Mouse (Mus musculus) E14TG2a.4 (cell line): ENCODE measurements around the gene Olfr229.
"Not testable (repeated sequence)": the region's sequence is repeated elsewhere in the genome, so short reads cannot be mapped to it uniquely, and the experiment has no call there.

ENCODE experiments used
- CTCF ChIP-seq: conservative IDR thresholded peaks from 2 replicates; pipeline ENCODE4 v1.5.1; 2014; ENCODE audit warnings: low read length
- NANOG ChIP-seq: IDR thresholded peaks from 2 replicates; pipeline ENCODE4 v1.6.1; 2014; ENCODE audit warnings: borderline replicate concordance, low read length, mixed read lengths
- POU5F1 ChIP-seq: IDR thresholded peaks from 2 replicates; pipeline ENCODE4 v1.6.1; 2014; ENCODE audit warnings: low read length, borderline replicate concordance

DNA sequence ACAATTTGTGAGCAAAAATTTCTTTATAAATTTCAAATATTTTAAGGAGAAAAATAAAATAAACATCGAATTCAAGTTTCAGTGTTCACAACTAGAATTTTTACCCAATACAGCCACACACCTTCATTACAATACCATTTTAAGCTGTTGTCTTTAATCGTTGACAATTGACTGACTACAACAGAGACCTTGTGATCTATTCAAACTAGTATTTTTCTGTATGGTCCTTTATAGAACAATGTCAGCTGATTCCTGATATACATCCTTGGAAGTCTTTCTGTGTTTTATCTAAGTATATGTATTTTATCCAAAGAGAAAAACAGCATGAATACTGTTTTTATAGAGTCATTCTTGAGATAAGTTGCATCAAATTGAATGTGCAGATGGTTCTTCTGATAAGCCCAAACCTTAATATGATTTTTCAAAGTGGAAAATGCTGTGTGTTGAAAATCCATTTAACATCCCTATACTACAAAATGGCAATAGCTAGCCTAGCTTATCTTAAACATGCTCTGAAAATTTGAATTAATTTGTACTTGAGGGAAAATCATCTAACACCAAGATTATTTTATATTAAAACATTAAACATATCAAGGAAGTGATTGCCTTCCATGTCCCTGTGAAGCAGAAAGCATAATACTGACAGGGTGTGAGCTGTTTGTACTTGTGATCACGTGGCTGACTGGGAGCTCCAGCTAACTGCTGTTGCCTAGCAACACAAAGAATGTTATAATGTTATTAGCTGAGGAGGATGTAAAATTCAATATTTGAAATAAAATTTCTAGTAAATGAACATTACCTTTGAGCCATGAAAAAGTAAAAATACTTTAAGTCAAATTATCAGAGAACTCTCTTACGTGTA lies 21.1 kb downstream of the Olfr229 start:
- TF ChIP-seq CTCF, POU5F1, NANOG: not testable (repeated sequence)
